In the genomic region with DNA sequence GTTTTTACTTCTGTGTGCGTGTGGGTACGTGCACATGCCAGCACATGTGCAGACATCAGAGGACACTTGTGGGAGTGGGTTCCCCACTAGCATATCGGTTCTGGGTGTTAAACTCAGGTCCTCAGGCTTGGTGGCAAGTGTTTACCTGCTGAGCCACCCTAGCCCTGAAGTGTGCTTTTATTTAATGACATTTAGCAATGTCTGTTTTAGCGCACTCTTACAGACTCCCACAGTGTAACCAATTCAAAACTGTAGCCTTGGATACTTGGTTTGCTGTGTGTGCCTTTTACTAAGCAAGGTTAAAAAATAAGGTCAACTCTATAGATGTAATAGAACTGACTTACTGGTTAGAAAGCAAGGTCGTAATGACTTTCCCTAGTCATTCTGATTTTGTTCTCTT, we compare ENCODE assay signal across 18 mouse cellular contexts. TPM values are rescaled to one million over a fixed set of nuclear protein-coding genes. Genes with fewer than 3 reads are reported as not detected.
A peak's percentile ranks its signal among the peaks of the same experiment; 100 is the strongest.
DNase-seq lines count a peak whose midpoint lies in the region; ATAC-seq and TF ChIP-seq lines count a peak whose summit lies in the region.
"Had no signal": no experiment of that assay in that cellular context is flagged by ENCODE, and none has a peak within 500 bp of the region (broad histone marks: within the 10 kb centered on the region; RNA-seq: fewer than 3 reads in every experiment).

No protein-coding gene starts in this region.

- no peak for TF ChIP-seq CTCF in kidney, postnatal 0 days (IDR thresholded peaks at IDR 0.05; ENCODE audit: low read depth)

- no peak for TF ChIP-seq POLR2A in myocyte (IDR thresholded peaks at IDR 0.05; ENCODE audit: insufficient read length, low read depth)

- H3K9ac ChIP-seq in kidney, postnatal 0 days (ENCODE audit: low read depth, low read length) = 0 out of 2 replicates have a peak overlapping the region, but pooled peaks have one; percentile 6

- peaks cover 4% of the 10 kb centered on the region; the same call in 1 of the 2 replicates for H3K36me3 ChIP-seq in kidney, postnatal 0 days (ENCODE audit: insufficient read depth, low read length)
- peaks cover 69% of the 10 kb centered on the region for H3K36me3 ChIP-seq in megakaryocyte, embryonic 14.5 days (replicated peaks; ENCODE audit: low read length)
- peaks cover 8% of the 10 kb centered on the region for H3K36me3 ChIP-seq in myocyte (ENCODE audit: control insufficient read depth, insufficient read depth)

- no peaks in the 10 kb centered on the region for H3K27me3 ChIP-seq in kidney, postnatal 0 days (ENCODE audit: insufficient read depth, low read length)
- no peaks in the 10 kb centered on the region for H3K27me3 ChIP-seq in megakaryocyte, embryonic 14.5 days (replicated peaks)
- H3K27me3 ChIP-seq in myocyte (ENCODE audit: control insufficient read depth, insufficient read depth, insufficient read length) = no peaks in the 10 kb centered on the region
- H3K27me3 ChIP-seq: Patski had no signal

- peaks cover 78% of the 10 kb centered on the region for H3K79me2 ChIP-seq in myocyte (ENCODE audit: control insufficient read depth, insufficient read depth)

- peaks cover 30% of the 10 kb centered on the region for H3K4me1 ChIP-seq in kidney, postnatal 0 days (replicated peaks; ENCODE audit: insufficient read depth, low read length)
- H3K4me1 ChIP-seq in megakaryocyte, embryonic 14.5 days = peaks cover 79% of the 10 kb centered on the region

- H3ac ChIP-seq in myocyte (ENCODE audit: control insufficient read depth, insufficient read length) = no peak overlapping the region

- no peak overlapping the region for H3K27ac ChIP-seq in kidney, postnatal 0 days

- no peak overlapping the region for H3K4me2 ChIP-seq in kidney, postnatal 0 days (ENCODE audit: low read length)
- peak overlapping the region; percentile 81 for H3K4me2 ChIP-seq in myocyte (ENCODE audit: low read depth)

- H3K4me3 ChIP-seq in kidney, postnatal 0 days (replicated peaks; ENCODE audit: low read depth, low read length) = no peak overlapping the region
- peak overlapping the region; percentile 97 for H3K4me3 ChIP-seq in megakaryocyte, embryonic 14.5 days (replicated peaks)
- H3K4me3 ChIP-seq in myocyte = peak overlapping the region; percentile 80

- 93% methylated on average over 5 of the region's 5 CpGs for WGBS in kidney, postnatal 0 days

- DNase-seq in cerebellum, adult 9-11 months = peak; percentile 28
- DNase-seq in cerebellum, postnatal 10 days = no peak
- no peak for DNase-seq in kidney, postnatal 0 days (ENCODE audit: low spot score)
- DNase-seq in kidney, adult 9 months = no peak
- no peak for DNase-seq in adrenal gland, adult 18-20 months (ENCODE audit: low spot score in 2 of 2)
- DNase-seq: cerebellum, adult 8-10 months; heart, adult 18-20 months; heart, postnatal 10 days; kidney, adult 11 months had no signal

- no peaks in the 10 kb centered on the region for H3K9me3 ChIP-seq in kidney, postnatal 0 days (replicated peaks; ENCODE audit: low read length)
- H3K9me3 ChIP-seq in megakaryocyte, embryonic 14.5 days = no peaks in the 10 kb centered on the region

- no peak for ATAC-seq in kidney, postnatal 0 days (replicated peaks; ENCODE audit: low FRiP score, low read depth)
- ATAC-seq in megakaryocyte, adult 5-6 weeks (ENCODE audit: poor library complexity, severe bottlenecking) = no peak
- ATAC-seq: Patski had no signal

TF ChIP-seq in myocyte, 11 proteins besides CTCF, POLR2A, EP300 and RAD21:
- TF ChIP-seq MAX (IDR thresholded peaks at IDR 0.05; ENCODE audit: low read depth) (no peak), REST (IDR thresholded peaks at IDR 0.05; ENCODE audit: insufficient read depth, insufficient read length) (no peak), TCF3 (IDR thresholded peaks at IDR 0.05; ENCODE audit: insufficient read length, low read depth) (no peak), E2F4 (IDR thresholded peaks at IDR 0.05; ENCODE audit: insufficient read depth) (no peak), TCF12 (IDR thresholded peaks at IDR 0.05; ENCODE audit: insufficient read depth, poor library complexity, severe bottlenecking) (no peak), SRF (IDR thresholded peaks at IDR 0.05; ENCODE audit: control insufficient read depth, insufficient read length, low read depth) (no peak), MYOD1 (IDR thresholded peaks at IDR 0.05; ENCODE audit: control insufficient read depth in 1 of 3, insufficient read length in 2 of 3, low read depth in 2 of 3) (no peak), POLR2AphosphoS2 (IDR thresholded peaks at IDR 0.05; ENCODE audit: insufficient read length, low read depth) (no peak), MYOG (IDR thresholded peaks at IDR 0.05; ENCODE audit: control insufficient read depth in 1 of 3, insufficient read depth in 1 of 3, insufficient read length in 2 of 3, low read depth in 2 of 3) (no peak), USF1 (IDR thresholded peaks at IDR 0.05; ENCODE audit: low read depth) (no peak), CEBPB (IDR thresholded peaks at IDR 0.05; ENCODE audit: insufficient read depth, poor library complexity, severe bottlenecking) (no peak)

RNA-seq across cellular contexts. Expression of gene Gna13, which starts 3.2 kb away (rescaled TPM):
- 33.9 and 36.2 TPM in 2 replicates for polyA plus RNA-seq in kidney, postnatal 0 days (2015; fragmentation: Nextera tagmentation; extraction: Ambion mirVana)
- polyA plus RNA-seq in megakaryocyte, embryonic 14.5 days (2012; ENCODE audit: insufficient read depth, low replicate concordance) = 42.6 and 60.8 TPM in 2 replicates
- total RNA-seq in megakaryocyte, adult 5-6 weeks (2015) = 59.5 and 61.2 TPM in 2 replicates
- 54.2 and 57.3 TPM in 2 replicates for total RNA-seq in megakaryocyte, adult 5-6 weeks (2017)
- polyA plus RNA-seq in myocyte (2012; fragmentation: generic; extraction: Trizol) = 24.1 TPM
- total RNA-seq in adrenal gland, adult 18-20 months (2021) = 10 to 100 TPM; 64.8 to 74.8 TPM

RNA-seq across cellular contexts. Expression of gene 9930022D16Rik, which starts 47.9 kb away (rescaled TPM):
- polyA plus RNA-seq in kidney, postnatal 0 days (2015; fragmentation: Nextera tagmentation; extraction: Ambion mirVana) = 0.04 TPM in 1 of 2 replicates, not detected in the other
- polyA plus RNA-seq in megakaryocyte, embryonic 14.5 days (2012; ENCODE audit: insufficient read depth, low replicate concordance) = not detected in 2 replicates
- total RNA-seq in megakaryocyte, adult 5-6 weeks (2015) = 0.07 TPM in 1 of 2 replicates, not detected in the other
- 0.08 TPM in 1 of 2 replicates, not detected in the other for total RNA-seq in megakaryocyte, adult 5-6 weeks (2017)
- not detected for polyA plus RNA-seq in myocyte (2012; fragmentation: generic; extraction: Trizol)
- total RNA-seq in adrenal gland, adult 18-20 months (2021) = not detected
- total RNA-seq: heart, adult 18-20 months; heart, postnatal 10 days; liver, adult 2 months had no signal
- polyA plus RNA-seq: brain, embryonic 14.5 days; embryonic facial prominence, embryonic 11.5 days; liver, adult 2 months; Patski; testis, adult 2 months; urinary bladder, adult 2 months had no signal

RNA-seq across cellular contexts. Expression of gene Amz2, which starts 59.9 kb away (rescaled TPM):
- 30.4 and 32.8 TPM in 2 replicates for polyA plus RNA-seq in kidney, postnatal 0 days (2015; fragmentation: Nextera tagmentation; extraction: Ambion mirVana)
- 2.9 and 3.9 TPM in 2 replicates for polyA plus RNA-seq in megakaryocyte, embryonic 14.5 days (2012; ENCODE audit: insufficient read depth, low replicate concordance)
- total RNA-seq in megakaryocyte, adult 5-6 weeks (2015) = 19.2 and 26.5 TPM in 2 replicates
- 51.3 and 51.7 TPM in 2 replicates for total RNA-seq in megakaryocyte, adult 5-6 weeks (2017)
- 31.5 TPM for polyA plus RNA-seq in myocyte (2012; fragmentation: generic; extraction: Trizol)
- 10 to 100 TPM; 39.7 to 40.8 TPM for total RNA-seq in adrenal gland, adult 18-20 months (2021)
